Mouse (Mus musculus) heart, adult 2 months (tissue): Measurements from ENCODE around the gene Ndufa8. TPM values are rescaled to one million over a fixed set of nuclear protein-coding genes. Genes with fewer than 3 reads are reported as not detected.

Experiments
- DNase-seq, 2 experiments: peaks; one replicate each; pipeline ENCODE4 v3.0.0; 2021
- H3K27ac ChIP-seq: fragments of 200-600 bp; 2 replicates; pipeline ENCODE4 v1.8.1; 2022
- H3K27me3 ChIP-seq: fragments of 200-500 bp; 2 replicates; pipeline ENCODE4 v1.6.1; 2012; ENCODE audit warnings: mild to moderate bottlenecking, low read length, inconsistent platforms, mixed read lengths; ENCODE audit not compliant: control insufficient read depth, insufficient read depth
- H3K36me3 ChIP-seq: fragments of 200-500 bp; 2 replicates; pipeline ENCODE4 v1.6.1; 2012; ENCODE audit warnings: low read length, inconsistent platforms; ENCODE audit not compliant: control insufficient read depth, insufficient read depth
- H3K4me1 ChIP-seq: fragments of 200-500 bp; 2 replicates; pipeline ENCODE4 v1.6.1; 2011; ENCODE audit warnings: low read length; ENCODE audit not compliant: control insufficient read depth, insufficient read depth
- H3K4me3 ChIP-seq: fragments of 200-600 bp; 2 replicates; pipeline ENCODE4 v1.8.1; 2022
- H3K79me2 ChIP-seq: fragments of 200-500 bp; replicated peaks from 2 replicates; pipeline ENCODE4 v1.6.1; 2012; ENCODE audit warnings: mild to moderate bottlenecking, inconsistent platforms, low read length, moderate library complexity, mixed read lengths; ENCODE audit not compliant: control insufficient read depth, insufficient read depth
- H3K9ac ChIP-seq: fragments of 200-500 bp; 2 replicates; pipeline ENCODE4 v1.6.1; 2012; ENCODE audit warnings: low read depth, mild to moderate bottlenecking, control low read depth, inconsistent platforms, low read length, mixed read lengths
- CTCF ChIP-seq: fragments of 200-600 bp; IDR thresholded peaks from 2 replicates; pipeline ENCODE4 v1.8.1; 2022; ENCODE audit warnings: antibody characterized with exemption, mild to moderate bottlenecking, moderate library complexity
- EP300 ChIP-seq: fragments of 200-500 bp; IDR thresholded peaks from 2 replicates; pipeline ENCODE4 v1.6.1; 2011; ENCODE audit warnings: low read depth, low read length, control low read depth; ENCODE audit not compliant: insufficient read depth
- POLR2A ChIP-seq: fragments of 200-500 bp; IDR thresholded peaks from 2 replicates; pipeline ENCODE4 v1.6.1; 2011; ENCODE audit warnings: mild to moderate bottlenecking, low read depth, low read length, control low read depth; ENCODE audit not compliant: insufficient read depth
- WGBS: fragments of 180-500 bp; shearing (Covaris S2); methylation state at CpG from one replicate; pipeline ENCODE4 v1.1.7; 2018; 5-methylcytosine and 5-hydroxymethylcytosine counted together
- intact Hi-C: fragments of 180-260 bp; cut with DNase I; formaldehyde crosslinking; loops from one replicate; pipeline ENCODE4 v1.15.1; 2025
- polyA plus RNA-seq: library from polyadenylated mRNA; depleted of rRNA; stranded (reverse); fragments of >200 nt; gene quantifications from 2 replicates; pipeline ENCODE4 v1.2.3, GENCODE M21; 2012
- total RNA-seq, 2 experiments: library from RNA; stranded (reverse); gene quantifications; 2 replicates each; pipeline ENCODE4 v1.2.3; 2021

Ndufa8 gene
- total and polyA plus RNA-seq, 3 experiments: 431 to 690 (median 605) TPM

- intact Hi-C loops: no loop called here
- no peak for DNase-seq
- 44% methylated on average over 7 of the region's 7 CpGs for WGBS
Measured at GRCm38 (mm10) chr2:36039297-36039985, 9.8 kb downstream of the Ndufa8 start.

GRCm38 (mm10) chr2:36035413-36036081 lies 13.7 kb downstream of the Ndufa8 start:
- TF ChIP-seq POLR2A (no peak; the same call in 1 of the 2 replicates), EP300 (peak; percentile 78; the same call in 1 of the 2 replicates), CTCF (no peak)
- WGBS: 43% methylated on average over 11 of the region's 11 CpGs
- Histone ChIP-seq H3K79me2 (no peaks in the 10 kb centered on the region), H3K4me3 (no peak overlapping the region), H3K27me3 (no peaks in the 10 kb centered on the region), H3K9ac (no peak overlapping the region), H3K4me1 (peaks cover 36% of the 10 kb centered on the region), H3K36me3 (peaks cover 36% of the 10 kb centered on the region), H3K27ac (peak overlapping the region; percentile 73)
- intact Hi-C loops: no loop called here
- DNase-seq: no peak

More at GRCm38 (mm10) chr2:36039297-36039985, 9.8 kb downstream of the Ndufa8 start:
- Histone ChIP-seq H3K27ac (peak overlapping the region; percentile 29; the same call in 1 of the 2 replicates), H3K4me3 (no peak overlapping the region), H3K36me3 (peaks cover 63% of the 10 kb centered on the region), H3K27me3 (no peaks in the 10 kb centered on the region), H3K4me1 (peaks cover 32% of the 10 kb centered on the region), H3K79me2 (peaks cover 2% of the 10 kb centered on the region), H3K9ac (no peak overlapping the region)
- no peak for TF ChIP-seq EP300
- TF ChIP-seq CTCF: no peak
- no peak for TF ChIP-seq POLR2A

- no peaks in the 10 kb centered on the region for H3K79me2 ChIP-seq
- no peak for DNase-seq
- H3K9ac ChIP-seq: no peak overlapping the region
- H3K4me1 ChIP-seq: peaks cover 36% of the 10 kb centered on the region
- TF ChIP-seq EP300 (no peak), CTCF (no peak), POLR2A (no peak)
- H3K27ac ChIP-seq: peak overlapping the region; percentile 73
- 66% methylated on average over 7 of the region's 7 CpGs for WGBS
- H3K36me3 ChIP-seq: peaks cover 29% of the 10 kb centered on the region
- no peaks in the 10 kb centered on the region for H3K27me3 ChIP-seq
- intact Hi-C loops: loop anchor here (5.0 kb wide), 1 partner anchor 92 kb away; no protein-coding TSS in a partner anchor
- no peak overlapping the region for H3K4me3 ChIP-seq
Measured at GRCm38 (mm10) chr2:36034898-36035297, 14.3 kb downstream of the Ndufa8 start.

GRCm38 (mm10) chr2:36033966-36034365 lies 15.2 kb downstream of the Ndufa8 start:
- 51% methylated on average over 7 of the region's 7 CpGs for whole genome bisulfite sequencing
- DNase-seq: no peak
- Histone ChIP-seq H3K79me2 (no peaks in the 10 kb centered on the region), H3K27me3 (no peaks in the 10 kb centered on the region), H3K9ac (no peak overlapping the region), H3K27ac (peak overlapping the region; percentile 73), H3K4me1 (peaks cover 27% of the 10 kb centered on the region), H3K4me3 (no peak overlapping the region), H3K36me3 (peaks cover 20% of the 10 kb centered on the region)
- intact Hi-C loops: loop anchor here (5.0 kb wide), 1 partner anchor 93 kb away; no protein-coding TSS in a partner anchor
- no peak for TF ChIP-seq POLR2A
- TF ChIP-seq CTCF: no peak
- TF ChIP-seq EP300: 0 out of 2 replicates have a peak, but pooled peaks have one; percentile 24

GRCm38 (mm10) chr2:36032884-36033283 lies 16.3 kb downstream of the Ndufa8 start:
- WGBS: 44% methylated on average over 7 of the region's 7 CpGs
- no peaks in the 10 kb centered on the region for H3K27me3 ChIP-seq
- TF ChIP-seq POLR2A: no peak
- TF ChIP-seq CTCF: no peak
- no peak for TF ChIP-seq EP300
- intact Hi-C loops: loop anchor here (5.0 kb wide), 1 partner anchor 94 kb away; no protein-coding TSS in a partner anchor
- peaks cover 19% of the 10 kb centered on the region for H3K36me3 ChIP-seq
- no peaks in the 10 kb centered on the region for H3K79me2 ChIP-seq
- no peak overlapping the region for H3K9ac ChIP-seq
- no peak for DNase-seq
- H3K27ac ChIP-seq: peak overlapping the region; percentile 73
- no peak overlapping the region for H3K4me3 ChIP-seq
- peaks cover 26% of the 10 kb centered on the region for H3K4me1 ChIP-seq
